17 mouse cellular contexts compared by ENCODE assay signal in the genomic region with DNA sequence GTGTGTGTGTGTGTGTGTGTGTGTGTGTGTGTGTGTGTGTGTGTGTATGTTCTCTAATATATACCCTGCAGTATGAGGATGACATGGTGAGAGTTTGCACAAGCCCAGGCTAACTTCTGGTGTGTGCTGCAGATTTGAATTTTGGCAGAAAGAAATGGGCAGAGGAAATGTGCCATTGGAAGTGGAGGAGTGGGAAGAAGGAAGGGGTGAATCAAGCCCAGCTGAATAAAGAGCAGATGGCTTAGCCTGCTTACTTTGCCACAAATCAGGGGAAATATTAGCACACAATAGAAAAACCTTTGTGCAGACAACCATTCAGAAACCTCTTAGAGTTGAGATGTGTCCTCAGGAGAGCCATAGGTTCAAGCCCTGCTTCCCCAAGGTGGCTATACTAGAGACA.
"Had no signal": no experiment of that assay in that cellular context is flagged by ENCODE, and none has a peak within 500 bp of the region (broad histone marks: within the 10 kb centered on the region; RNA-seq: fewer than 3 reads in every experiment).

No protein-coding gene starts in this region.

- H3K27me3 ChIP-seq: kidney, embryonic 15.5 days; liver, embryonic 15.5 days had no signal

- ATAC-seq: intestine, embryonic 16.5 days; midbrain, embryonic 16.5 days had no signal

- H3K4me3 ChIP-seq: kidney, embryonic 15.5 days; left cerebral cortex, adult 2 months; limb, embryonic 10.5 days; liver, embryonic 15.5 days had no signal

- H3K36me3 ChIP-seq: kidney, embryonic 15.5 days; limb, embryonic 10.5 days; liver, embryonic 15.5 days had no signal

- H3K4me2 ChIP-seq: kidney, embryonic 15.5 days; liver, embryonic 11.5 days; liver, embryonic 15.5 days; midbrain, embryonic 11.5 days had no signal

- H3K9ac ChIP-seq: kidney, embryonic 15.5 days; liver, embryonic 15.5 days had no signal

- H3K4me1 ChIP-seq: kidney, embryonic 15.5 days; liver, embryonic 15.5 days had no signal

- H3K9me3 ChIP-seq: kidney, embryonic 15.5 days; limb, embryonic 10.5 days; liver, embryonic 15.5 days had no signal

- H3K27ac ChIP-seq: kidney, embryonic 15.5 days; left cerebral cortex, adult 2 months; limb, embryonic 10.5 days; liver, embryonic 15.5 days had no signal

- DNase-seq: kidney, adult 2 months; kidney, postnatal 14 days; lung, adult 2 months; lung, postnatal 10 days; lung, postnatal 4 days; right cerebral cortex, adult 18-20 months; right cerebral cortex, postnatal 25 days; thymus, adult 2 months; thymus, postnatal 36 days had no signal
